Comparison of ENCODE assay signal across 23 mouse cellular contexts in genomic region chr12:83314666-83315065, GRCm38 (mm10).
DNase-seq lines count a peak whose midpoint lies in the region; ATAC-seq and TF ChIP-seq lines count a peak whose summit lies in the region.
"Had no signal": no experiment of that assay in that cellular context is flagged by ENCODE, and none has a peak within 500 bp of the region (broad histone marks: within the 10 kb centered on the region; RNA-seq: fewer than 3 reads in every experiment).

No protein-coding gene starts in this region.

- H3K9ac ChIP-seq in liver, embryonic 12.5 days: 0 out of 2 replicates have a peak overlapping the region, but pooled peaks have one; percentile 18
- H3K9ac ChIP-seq in liver, embryonic 11.5 days (ENCODE audit: low read depth, low read length): no peak overlapping the region
- H3K9ac ChIP-seq: embryonic facial prominence, embryonic 12.5 days; forebrain, embryonic 13.5 days; forebrain, postnatal 0 days; heart, embryonic 12.5 days; hindbrain, embryonic 14.5 days had no signal

- H3K27ac ChIP-seq in liver, embryonic 12.5 days: no peak overlapping the region
- no peak overlapping the region for H3K27ac ChIP-seq in liver, embryonic 11.5 days (ENCODE audit: low read depth, low read length)
- no peak overlapping the region for H3K27ac ChIP-seq in limb, embryonic 10.5 days
- H3K27ac ChIP-seq: embryonic facial prominence, embryonic 12.5 days; forebrain, embryonic 13.5 days; heart, adult 2 months; hindbrain, embryonic 10.5 days; hindbrain, embryonic 14.5 days had no signal

- WGBS in liver, embryonic 12.5 days (ENCODE audit: insufficient replicate concordance): 38% methylated on average over 7 of the region's 7 CpGs
- 55% methylated on average over 7 of the region's 7 CpGs for WGBS in liver, embryonic 11.5 days
- WGBS in limb, embryonic 10.5 days: 77% methylated on average over 7 of the region's 7 CpGs

- H3K9me3 ChIP-seq in liver, embryonic 12.5 days (replicated peaks): no peaks in the 10 kb centered on the region
- no peaks in the 10 kb centered on the region for H3K9me3 ChIP-seq in liver, embryonic 11.5 days (ENCODE audit: control insufficient read depth, low read length)
- H3K9me3 ChIP-seq in E14TG2a.4 (ENCODE audit: low read length): no peaks in the 10 kb centered on the region
- no peaks in the 10 kb centered on the region for H3K9me3 ChIP-seq in limb, embryonic 10.5 days (replicated peaks)
- H3K9me3 ChIP-seq: embryonic facial prominence, embryonic 12.5 days; forebrain, embryonic 13.5 days; heart, embryonic 12.5 days; hindbrain, embryonic 10.5 days had no signal

- no peak for TF ChIP-seq CTCF in E14TG2a.4 (conservative IDR thresholded peaks at IDR 0.05; ENCODE audit: low read length)

- no peak overlapping the region for H3K4me3 ChIP-seq in liver, embryonic 12.5 days
- H3K4me3 ChIP-seq in liver, embryonic 11.5 days (ENCODE audit: low read depth, low read length): no peak overlapping the region
- 0 out of 2 replicates have a peak overlapping the region, but pooled peaks have one; percentile 13 for H3K4me3 ChIP-seq in E14TG2a.4 (replicated peaks; ENCODE audit: low read length)
- H3K4me3 ChIP-seq in limb, embryonic 10.5 days: no peak overlapping the region
- H3K4me3 ChIP-seq: embryonic facial prominence, embryonic 12.5 days; forebrain, embryonic 13.5 days; heart, adult 2 months; heart, embryonic 12.5 days; hindbrain, embryonic 10.5 days had no signal

- H3K27me3 ChIP-seq in liver, embryonic 12.5 days (replicated peaks): 0 out of 2 replicates have a peak, but pooled peaks cover 2% of the 10 kb centered on the region
- H3K27me3 ChIP-seq in liver, embryonic 11.5 days (replicated peaks; ENCODE audit: control insufficient read depth, insufficient read depth, low read length): no peaks in the 10 kb centered on the region
- peaks cover 5% of the 10 kb centered on the region; the same call in 1 of the 2 replicates for H3K27me3 ChIP-seq in E14TG2a.4 (ENCODE audit: insufficient read depth, low read length)
- H3K27me3 ChIP-seq in limb, embryonic 10.5 days (ENCODE audit: low read depth, poor library complexity, severe bottlenecking): peaks cover 8% of the 10 kb centered on the region; the same call in 1 of the 2 replicates
- H3K27me3 ChIP-seq: forebrain, embryonic 13.5 days; heart, embryonic 12.5 days had no signal

- peak; percentile 38; the same call in 1 of the 2 replicates for ATAC-seq in liver, embryonic 12.5 days
- ATAC-seq in liver, embryonic 11.5 days (replicated peaks; ENCODE audit: low FRiP score): no peak
- ATAC-seq in erythroblast, adult 5-6 weeks (replicated peaks; ENCODE audit: low FRiP score, poor library complexity, severe bottlenecking): peak; percentile 60
- ATAC-seq in megakaryocyte progenitor cell, adult 5-6 weeks (replicated peaks; ENCODE audit: poor library complexity): peak; percentile 78
- ATAC-seq: activated CD4-positive, CD25-positive, alpha-beta regulatory T cell, adult 4 months; CD4-positive, CD25-positive, alpha-beta regulatory T cell, adult 4 months; forebrain, embryonic 13.5 days; forebrain, postnatal 0 days; Patski had no signal

- no peak overlapping the region for H3K4me2 ChIP-seq in liver, embryonic 12.5 days
- H3K4me2 ChIP-seq in liver, embryonic 11.5 days: no peak overlapping the region
- H3K4me2 ChIP-seq: embryonic facial prominence, embryonic 12.5 days; forebrain, embryonic 13.5 days; heart, embryonic 12.5 days; hindbrain, embryonic 14.5 days had no signal

- peaks cover 10% of the 10 kb centered on the region; the same call in 1 of the 2 replicates for H3K36me3 ChIP-seq in liver, embryonic 12.5 days
- no peaks in the 10 kb centered on the region for H3K36me3 ChIP-seq in liver, embryonic 11.5 days (ENCODE audit: control insufficient read depth, insufficient read depth, low read length)
- H3K36me3 ChIP-seq in E14TG2a.4 (ENCODE audit: insufficient read depth, low read length): no peaks in the 10 kb centered on the region
- H3K36me3 ChIP-seq in limb, embryonic 10.5 days: no peaks in the 10 kb centered on the region
- H3K36me3 ChIP-seq: embryonic facial prominence, embryonic 12.5 days; hindbrain, embryonic 10.5 days had no signal

- peaks cover 37% of the 10 kb centered on the region for H3K4me1 ChIP-seq in liver, embryonic 12.5 days
- H3K4me1 ChIP-seq in liver, embryonic 11.5 days (replicated peaks; ENCODE audit: control insufficient read depth, insufficient read depth, low read length): peaks cover 12% of the 10 kb centered on the region; the same call in 1 of the 2 replicates
- H3K4me1 ChIP-seq in E14TG2a.4 (replicated peaks; ENCODE audit: low read depth, low read length): peaks cover 31% of the 10 kb centered on the region
- peaks cover 17% of the 10 kb centered on the region for H3K4me1 ChIP-seq in limb, embryonic 10.5 days
- H3K4me1 ChIP-seq: embryonic facial prominence, embryonic 12.5 days; forebrain, embryonic 13.5 days had no signal

- DNase-seq in liver, embryonic 11.5 days (ENCODE audit: low spot score): no peak
- DNase-seq in thymus, postnatal 0 days (ENCODE audit: low spot score): no peak
- no peak for DNase-seq in limb, embryonic 10.5 days (ENCODE audit: low spot score)
- DNase-seq: adrenal gland, adult 8-10 months; adrenal gland, postnatal 36 days; B cell, adult 2 months; cerebellum, adult 11 months; cerebellum, adult 8-10 months; forebrain, postnatal 0 days; gastrocnemius, postnatal 14 days; heart, adult 2 months had no signal
